In genomic region chr2:181679951-181680715, GRCm38 (mm10) we compare ENCODE assay signal across 8 mouse cellular contexts. TPM values are rescaled to one million over a fixed set of nuclear protein-coding genes. Genes with fewer than 3 reads are reported as not detected.
DNase-seq lines count a peak whose midpoint lies in the region; ATAC-seq and TF ChIP-seq lines count a peak whose summit lies in the region.

Tcea2 (plus strand) TSS chr2:181680310.

- TF ChIP-seq POLR2A in olfactory bulb, adult 2 months (IDR thresholded peaks at IDR 0.05; ENCODE audit: insufficient read depth, low read depth, low read length): peak; percentile 43

- intact Hi-C loops in heart, postnatal 36 days (cut with DNase I): loop anchor here (1.0 kb wide), 2 partner anchors 13 to 26 kb away; partner anchors contain the start of gene Rgs19

- no peaks in the 10 kb centered on the region for H3K9me3 ChIP-seq in ES-E14 (ENCODE audit: control insufficient read depth, insufficient read depth, low read depth, low read length)
- no peaks in the 10 kb centered on the region for H3K9me3 ChIP-seq in forebrain, embryonic 16.5 days (ENCODE audit: control insufficient read depth, low read length)
- H3K9me3 ChIP-seq in lung, embryonic 15.5 days: no peaks in the 10 kb centered on the region

- no peaks in the 10 kb centered on the region for H3K36me3 ChIP-seq in ES-E14 (ENCODE audit: control insufficient read depth, insufficient read depth, low read length, poor library complexity, severe bottlenecking)
- no peaks in the 10 kb centered on the region for H3K36me3 ChIP-seq in forebrain, embryonic 16.5 days (ENCODE audit: control insufficient read depth, insufficient read depth)
- H3K36me3 ChIP-seq in lung, embryonic 15.5 days: no peaks in the 10 kb centered on the region

- H3K4me1 ChIP-seq in ES-E14 (ENCODE audit: control insufficient read depth in 2 of 2, insufficient read depth in 2 of 2, low read length in 2 of 2, poor library complexity in 1 of 2): peaks cover 0 to 2% of the 10 kb centered on the region in 2 experiments; a peak in 1 of 4 replicates
- H3K4me1 ChIP-seq in forebrain, embryonic 16.5 days (replicated peaks; ENCODE audit: control insufficient read depth, insufficient read depth, low read length): peaks cover 22% of the 10 kb centered on the region
- H3K4me1 ChIP-seq in lung, embryonic 15.5 days: peaks cover 25% of the 10 kb centered on the region
- H3K4me1 ChIP-seq in olfactory bulb, adult 2 months (ENCODE audit: control insufficient read depth, insufficient read depth, low read length): peaks cover 15% of the 10 kb centered on the region

- H3K4me3 ChIP-seq in ES-E14 (ENCODE audit: insufficient read depth in 1 of 2, low read depth in 1 of 2, low read length in 2 of 2, poor library complexity in 1 of 2, severe bottlenecking in 1 of 2): peak within 1 kb of the TSS; percentile 65 to 68
- peak within 1 kb of the TSS; percentile 66 for H3K4me3 ChIP-seq in forebrain, embryonic 16.5 days (replicated peaks; ENCODE audit: low read length)
- H3K4me3 ChIP-seq in lung, embryonic 15.5 days: peak within 1 kb of the TSS; percentile 77
- peak within 1 kb of the TSS; percentile 84 for H3K4me3 ChIP-seq in olfactory bulb, adult 2 months (ENCODE audit: insufficient read depth, low read depth, low read length)

- ATAC-seq in cerebellum, adult (ENCODE audit: insufficient number of reproducible peaks, low FRiP score, low TSS enrichment): peak; percentile 61
- peak; percentile 54 for ATAC-seq in forebrain, embryonic 16.5 days
- ATAC-seq in lung, embryonic 15.5 days (ENCODE audit: borderline replicate concordance, extremely low read depth, low FRiP score, low TSS enrichment): peak; percentile 25

- in situ Hi-C loops in ES-E14 (cut with MboI; ENCODE audit: low sequenced_read_pairs in 2 of 2, unreplicated experiment in 2 of 2): no loop called here

- H3K4me2 ChIP-seq in forebrain, embryonic 16.5 days (ENCODE audit: low read length): peak within 1 kb of the TSS; percentile 96
- peak within 1 kb of the TSS; percentile 95 for H3K4me2 ChIP-seq in lung, embryonic 15.5 days

- WGBS in forebrain, embryonic 16.5 days: under 1% methylated on average over 65 of the region's 69 CpGs
- WGBS in lung, embryonic 15.5 days: under 1% methylated on average over 69 of the region's 69 CpGs
- under 1% methylated on average over 56 of the region's 69 CpGs for WGBS in olfactory bulb, adult 2 months

- no peak within 1 kb of the TSS for H3K27ac ChIP-seq in ES-E14 (ENCODE audit: insufficient read depth, low read depth, low read length, poor library complexity, severe bottlenecking)
- H3K27ac ChIP-seq in forebrain, embryonic 16.5 days (ENCODE audit: low read length): no peak within 1 kb of the TSS
- H3K27ac ChIP-seq in lung, embryonic 15.5 days: peak within 1 kb of the TSS; percentile 68; the same call in 1 of the 2 replicates
- peak within 1 kb of the TSS; percentile 63 for H3K27ac ChIP-seq in olfactory bulb, adult 2 months (ENCODE audit: insufficient read depth, low read depth, low read length)

- no peak for DNase-seq in ES-E14 (ENCODE audit: low read depth, low spot score)
- DNase-seq in heart, postnatal 36 days: peak; percentile 74 to 80
- DNase-seq in layer of hippocampus, adult 8-10 months (ENCODE audit: low spot score in 2 of 2): peak in 1 of 2 experiments; percentile 64
- DNase-seq in thymus, postnatal 10 days (ENCODE audit: low spot score in 2 of 2): peak; percentile 51 to 57

- no peaks in the 10 kb centered on the region for H3K27me3 ChIP-seq in forebrain, embryonic 16.5 days (replicated peaks; ENCODE audit: control insufficient read depth, insufficient read depth, low read length)
- no peaks in the 10 kb centered on the region for H3K27me3 ChIP-seq in lung, embryonic 15.5 days

- no peak for TF ChIP-seq CTCF in olfactory bulb, adult 2 months (IDR thresholded peaks at IDR 0.05; ENCODE audit: insufficient read depth, low read depth, low read length)

- H3K9ac ChIP-seq in ES-E14 (ENCODE audit: insufficient read depth, low read depth, low read length, poor library complexity, severe bottlenecking): peak within 1 kb of the TSS; percentile 74
- H3K9ac ChIP-seq in forebrain, embryonic 16.5 days (replicated peaks; ENCODE audit: low read depth, low read length): peak within 1 kb of the TSS; percentile 87
- peak within 1 kb of the TSS; percentile 93 for H3K9ac ChIP-seq in lung, embryonic 15.5 days

TF ChIP-seq in ES-E14, 5 proteins besides CTCF, POLR2A, EP300 and RAD21:
- TF ChIP-seq ZC3H11A (IDR thresholded peaks at IDR 0.05; ENCODE audit: borderline replicate concordance, low read depth, low read length) (no peak), HCFC1 (IDR thresholded peaks at IDR 0.05; ENCODE audit: borderline replicate concordance, insufficient read depth, low read length) (peak; percentile 89), MAFK (IDR thresholded peaks at IDR 0.05; ENCODE audit: insufficient read depth, low read depth, low read length) (peak; percentile 32; the same call in 1 of the 2 replicates), CHD2 (IDR thresholded peaks at IDR 0.05; ENCODE audit: low read depth, low read length) (no peak), ZNF384 (IDR thresholded peaks at IDR 0.05; ENCODE audit: low read depth, low read length) (peak; percentile 99)

RNA-seq across cellular contexts. Expression of gene Tcea2, which starts in this region (rescaled TPM):
- 11.4 and 23.0 TPM in 2 replicates for total RNA-seq in ES-E14 (2012; rRNA removed)
- 58.3 and 60.5 TPM in 2 replicates for polyA plus RNA-seq in forebrain, embryonic 16.5 days (2015; fragmentation: Nextera tagmentation; extraction: Ambion mirVana)
- total RNA-seq in heart, postnatal 36 days (2021): 1 to 10 TPM; 6.1 to 7.3 TPM
- 10 to 100 TPM; 53.6 to 71.8 (median 69.3) TPM for total RNA-seq in layer of hippocampus, adult 8-10 months (2022)
- 23.2 and 23.7 TPM in 2 replicates for polyA plus RNA-seq in lung, embryonic 15.5 days (2015; fragmentation: Nextera tagmentation; extraction: Ambion mirVana)
- polyA plus RNA-seq in olfactory bulb, adult 2 months (2012; ENCODE audit: insufficient read depth, insufficient read length, low replicate concordance, missing spikeins): not detected in 2 replicates

Comparison
In these comparisons a context has a peak if more than half of its experiments do, and no peak if none do; other contexts are left out.
1. H3K27ac ChIP-seq: peak in lung, embryonic 15.5 days (single experiment) and olfactory bulb, adult 2 months (single experiment); none in ES-E14 (single experiment) and forebrain, embryonic 16.5 days (single experiment).
2. Peak in every context shown above with its lines, with median percentiles within 50 percentile points of each other: H3K4me3 ChIP-seq, H3K9ac ChIP-seq and ATAC-seq.